Mouse (Mus musculus) G1E-ER4 (cell line): Measurements from ENCODE around the gene Opcml. TPM values are rescaled to one million over a fixed set of nuclear protein-coding genes. Genes with fewer than 3 reads are reported as not detected.

Experiments
- GATA1 ChIP-seq: IDR thresholded peaks from one replicate; pipeline ENCODE4 v1.8.0; 2012; ENCODE audit warnings: low read length, inconsistent platforms
- polyA plus RNA-seq: library from polyadenylated mRNA; stranded (reverse); fragments of >175 nt; gene quantifications from 2 replicates; pipeline ENCODE4 v1.2.3, GENCODE M21; 2012

Gene Opcml
- polyA plus RNA-seq, 1 experiment = not detected

GRCm38 (mm10) chr9:27945323-27946010 is 154.9 kb downstream of the Opcml start:
- TF ChIP-seq GATA1 = no peak

GRCm38 (mm10) chr9:27951110-27951509 is 160.5 kb downstream of the Opcml start:
- no peak for TF ChIP-seq GATA1

DNA sequence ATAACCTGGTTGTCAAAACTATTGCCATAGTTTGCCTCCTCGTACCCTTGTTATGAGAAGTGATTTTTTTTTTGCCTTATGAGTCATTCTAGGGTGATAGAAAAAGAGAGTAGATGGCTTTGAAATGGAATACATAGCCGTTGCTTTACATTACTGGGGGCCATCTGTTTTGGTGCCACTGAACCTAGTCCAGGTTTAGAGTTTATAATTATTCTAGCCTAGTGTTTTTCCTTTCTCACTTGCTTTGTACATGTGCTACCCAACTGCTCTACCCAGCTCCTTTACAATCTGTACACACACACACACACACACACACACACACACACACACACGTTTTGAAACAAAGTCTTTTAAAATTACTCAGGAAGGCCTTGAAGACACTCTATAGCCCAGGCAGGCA is 171.1 kb downstream of the Opcml start:
- TF ChIP-seq GATA1 = no peak

- no peak for TF ChIP-seq GATA1
Measured at GRCm38 (mm10) chr9:27963385-27963784, 172.8 kb downstream of the Opcml start.

- TF ChIP-seq GATA1 = no peak
Measured at GRCm38 (mm10) chr9:27964902-27965550, 174.5 kb downstream of the Opcml start.

- no peak for TF ChIP-seq GATA1
Measured at GRCm38 (mm10) chr9:27968266-27968665, 177.7 kb downstream of the Opcml start.

DNA sequence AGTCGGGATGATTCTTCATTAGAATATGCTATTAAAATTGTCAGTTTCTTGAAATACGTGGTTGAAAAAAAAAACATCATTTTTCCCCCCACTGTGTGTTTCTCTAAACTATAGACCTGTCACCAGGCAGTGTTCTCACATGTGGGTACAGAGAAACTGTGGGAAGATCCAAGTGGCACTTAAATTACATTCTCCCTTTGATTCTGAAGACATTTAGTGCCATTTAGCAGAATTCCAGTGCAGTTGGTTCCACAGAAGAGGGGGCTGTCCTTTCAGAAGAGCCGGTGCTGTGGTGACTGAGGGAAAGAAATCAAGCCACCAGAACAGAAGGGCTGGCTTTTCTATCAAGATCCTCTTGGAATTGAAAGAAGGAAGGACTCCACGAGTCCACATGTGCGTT is 181.7 kb downstream of the Opcml start:
- no peak for TF ChIP-seq GATA1

- TF ChIP-seq GATA1 = no peak
Measured at GRCm38 (mm10) chr9:27982576-27982975, 192.0 kb downstream of the Opcml start.

- TF ChIP-seq GATA1 = no peak
Measured at GRCm38 (mm10) chr9:27986604-27987588, 196.3 kb downstream of the Opcml start.

DNA sequence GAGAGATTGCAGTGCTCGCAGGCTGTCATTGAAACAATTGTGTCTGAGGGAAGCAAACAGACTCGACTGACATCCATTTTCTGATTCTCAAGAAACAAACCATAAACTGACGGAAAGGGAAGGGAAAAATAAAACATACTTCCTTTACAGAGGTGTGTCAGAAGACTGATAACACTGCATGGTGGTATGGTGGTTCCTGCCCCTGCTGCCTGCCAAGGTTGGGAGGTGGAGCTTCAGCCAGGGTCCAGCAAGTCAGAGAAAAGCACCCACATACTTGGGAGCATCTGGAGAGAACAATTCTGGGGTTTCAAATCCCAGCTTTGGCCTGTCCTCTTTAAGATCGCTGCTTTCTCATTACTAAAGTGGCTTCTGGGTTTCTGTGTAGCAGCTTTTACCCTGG is 201.0 kb downstream of the Opcml start:
- TF ChIP-seq GATA1 = no peak

DNA sequence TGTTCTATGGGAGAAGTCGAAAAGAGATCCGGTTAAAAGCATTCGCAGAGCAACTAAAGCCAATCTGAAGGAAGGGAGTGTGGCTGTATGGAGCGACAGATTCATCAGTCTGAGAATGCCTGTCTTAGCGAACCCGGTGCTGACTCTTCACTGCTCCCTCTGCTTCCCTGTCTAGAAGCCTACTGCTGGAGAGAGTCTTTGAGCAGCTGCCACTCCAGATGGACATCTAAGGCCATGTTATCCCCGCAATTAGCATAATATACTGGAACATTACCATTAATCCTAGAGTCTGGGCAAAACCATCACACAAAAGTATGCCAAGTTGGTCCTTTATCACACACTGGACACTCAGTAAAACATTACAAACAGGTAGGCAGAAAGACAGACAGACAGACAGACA is 206.0 kb downstream of the Opcml start:
- no peak for TF ChIP-seq GATA1

DNA sequence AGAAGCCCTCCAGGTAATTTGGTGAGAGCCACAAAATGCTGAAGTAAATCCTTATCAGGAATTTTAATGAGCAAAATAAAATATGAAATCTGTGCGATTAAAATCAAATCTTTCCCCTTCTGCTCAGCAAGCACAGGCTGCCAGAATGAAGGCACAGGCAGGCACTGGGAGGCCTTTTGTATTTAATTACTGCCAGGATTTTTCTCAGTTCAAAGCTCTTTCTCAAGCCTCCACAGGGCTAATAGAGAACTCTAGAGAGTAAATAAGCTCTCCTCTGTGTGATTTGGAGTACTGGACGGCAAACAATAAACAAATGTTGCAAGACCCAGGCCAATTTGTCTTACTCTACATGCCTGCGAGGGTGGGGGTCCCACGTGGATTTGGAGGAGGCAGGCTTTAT is 208.2 kb downstream of the Opcml start:
- no peak for TF ChIP-seq GATA1

- TF ChIP-seq GATA1 = no peak
Measured at GRCm38 (mm10) chr9:28003131-28003530, 212.6 kb downstream of the Opcml start.

DNA sequence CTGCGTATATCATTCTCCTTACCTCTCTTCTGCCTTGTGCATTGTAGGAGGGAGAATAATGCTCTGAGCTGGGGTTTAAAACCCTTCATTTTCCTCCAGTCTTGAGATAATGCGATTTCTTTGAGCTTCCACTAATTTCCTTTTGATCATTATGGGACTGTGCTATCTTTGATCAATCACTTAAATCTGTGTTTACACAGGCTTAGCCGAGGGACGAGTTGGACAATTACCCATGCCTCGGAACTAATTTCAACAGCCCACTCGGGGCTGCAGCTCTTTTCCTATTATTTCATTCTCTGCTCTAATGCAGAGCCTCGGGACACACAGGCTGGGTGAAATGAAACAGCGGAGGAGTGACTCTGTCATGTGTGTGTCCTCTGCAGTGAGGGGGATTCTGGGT is 220.9 kb downstream of the Opcml start:
- no peak for TF ChIP-seq GATA1

GRCm38 (mm10) chr9:28012664-28013063 is 222.1 kb downstream of the Opcml start:
- TF ChIP-seq GATA1 = no peak

DNA sequence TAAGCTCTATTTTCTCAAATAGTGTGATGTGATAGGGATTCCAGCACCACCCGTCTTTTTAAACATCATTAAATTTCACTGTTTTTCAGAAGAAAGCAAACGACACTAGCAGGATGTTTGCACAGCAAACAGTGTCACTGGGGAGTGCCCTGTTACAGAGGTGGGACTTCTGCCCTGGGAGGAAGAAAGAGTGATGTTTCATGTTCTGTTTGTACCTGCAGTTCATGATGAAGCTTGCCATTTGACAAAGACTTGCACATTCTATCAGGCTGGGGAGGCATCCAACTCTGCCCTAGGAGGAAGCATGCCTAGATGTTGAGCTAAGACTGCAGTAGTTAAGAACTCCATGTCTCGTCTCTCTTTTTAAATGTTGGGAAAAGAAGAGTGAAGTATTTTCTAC is 222.6 kb downstream of the Opcml start:
- TF ChIP-seq GATA1 = no peak
